Mouse (Mus musculus) mature B cell (primary cell): ENCODE results near the gene Adprm.
"Not testable (repeated sequence)": the region's sequence is repeated elsewhere in the genome, so short reads cannot be mapped to it uniquely, and the experiment has no call there.

Source experiments
- in situ Hi-C: fragments of 300-500 bp; cut with MboI; formaldehyde crosslinking; loops from 2 replicates; pipeline ENCODE4 v1.14.3; 2019

Adprm gene

GRCm38 (mm10) chr11:67023191-67023590, 29.2 kb downstream of the Adprm start:
- in situ Hi-C loops, result not testable (repeated sequence)

DNA sequence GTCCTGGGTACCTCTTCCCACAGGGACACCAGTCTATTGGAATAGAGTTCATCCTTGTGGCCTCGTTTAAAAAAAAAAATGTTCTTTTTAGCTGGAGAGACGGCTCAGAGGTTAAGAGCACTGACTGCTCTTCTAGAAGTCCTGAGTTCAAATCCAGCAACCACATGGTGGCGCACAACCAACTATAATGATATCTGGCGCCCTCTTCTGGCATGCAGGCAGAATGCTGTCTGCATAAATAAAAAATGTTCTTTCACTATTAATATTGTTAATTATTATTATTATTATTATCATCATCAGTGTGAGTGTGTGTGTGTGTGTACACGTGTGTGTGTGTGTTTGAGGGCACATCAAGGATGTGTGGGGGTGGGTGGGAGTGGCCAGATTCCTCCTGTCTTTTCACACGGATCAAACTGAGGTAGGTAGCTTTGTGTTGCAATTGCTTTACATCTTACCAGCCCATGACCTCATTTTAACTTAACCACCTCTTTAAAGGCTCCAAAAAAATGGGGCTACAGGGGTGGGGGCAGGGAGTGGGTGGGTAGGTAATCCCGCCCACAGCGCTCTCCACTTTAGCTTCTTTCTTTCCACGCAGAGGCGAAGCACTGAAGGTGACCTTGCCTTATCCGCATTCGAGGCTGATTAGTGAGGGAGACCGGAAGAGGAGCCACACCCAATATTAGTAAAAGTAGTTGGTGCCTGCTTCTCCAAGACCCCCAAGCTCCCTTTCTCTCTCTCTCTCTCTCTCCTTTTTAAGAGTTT, 29.9 kb downstream of the Adprm start:
- in situ Hi-C loops, result no loop called here

DNA sequence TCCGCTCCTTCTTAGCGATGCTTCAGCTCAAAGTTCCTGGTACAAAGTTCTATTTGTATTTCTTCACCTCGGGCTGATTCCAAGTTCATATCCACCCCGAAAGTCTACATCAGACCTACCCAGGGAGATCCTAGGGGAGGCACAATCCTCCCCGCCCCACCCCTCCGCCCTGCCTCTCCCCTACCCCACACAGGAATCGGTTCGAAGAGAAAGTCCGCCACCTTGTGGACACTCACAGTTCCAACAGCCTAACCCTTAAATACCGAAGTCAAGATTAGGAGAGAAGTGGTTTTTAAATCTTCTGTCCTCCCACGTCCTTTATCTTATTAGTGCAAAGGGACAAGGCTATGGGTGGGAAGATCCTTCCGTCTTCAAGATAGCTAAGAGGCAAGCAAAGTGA, 31.4 kb downstream of the Adprm start:
- in situ Hi-C loops, result no loop called here

DNA sequence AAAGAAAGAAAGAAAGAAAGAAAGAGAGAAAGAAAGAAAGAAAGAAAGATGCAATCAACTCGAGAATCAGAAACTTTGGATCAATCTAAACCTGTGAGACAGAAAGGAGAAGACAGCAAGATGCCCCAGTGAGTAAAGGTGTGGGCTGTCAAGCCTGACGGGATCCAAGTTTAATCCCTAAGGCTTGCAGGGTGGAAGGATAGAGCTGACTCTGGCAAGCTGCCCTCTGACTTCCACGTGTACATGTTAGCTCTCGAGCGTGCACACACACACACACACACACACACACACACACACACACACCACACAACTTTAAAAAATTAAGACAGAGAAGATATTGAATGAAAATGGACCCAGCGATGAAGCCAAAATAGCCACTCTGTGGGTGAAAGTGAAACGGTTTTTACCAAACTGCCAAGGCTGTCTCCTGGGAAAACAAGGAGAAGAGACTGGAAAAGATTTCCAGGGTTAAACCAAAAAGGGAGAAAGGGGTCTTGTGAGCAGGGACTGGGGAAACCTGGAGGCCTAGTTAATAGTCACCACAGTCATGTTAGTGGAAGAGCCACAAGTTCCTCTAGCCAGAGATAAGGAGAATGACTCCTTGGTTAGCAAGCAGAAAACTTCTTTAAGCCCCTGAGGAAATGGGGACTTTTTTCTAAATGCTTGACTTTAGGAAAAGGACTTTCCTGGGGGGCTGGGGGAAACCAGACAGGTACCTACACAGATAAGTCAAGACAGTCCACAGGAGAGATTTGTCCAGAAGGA, 32.5 kb downstream of the Adprm start:
- in situ Hi-C loops, result no loop called here

DNA sequence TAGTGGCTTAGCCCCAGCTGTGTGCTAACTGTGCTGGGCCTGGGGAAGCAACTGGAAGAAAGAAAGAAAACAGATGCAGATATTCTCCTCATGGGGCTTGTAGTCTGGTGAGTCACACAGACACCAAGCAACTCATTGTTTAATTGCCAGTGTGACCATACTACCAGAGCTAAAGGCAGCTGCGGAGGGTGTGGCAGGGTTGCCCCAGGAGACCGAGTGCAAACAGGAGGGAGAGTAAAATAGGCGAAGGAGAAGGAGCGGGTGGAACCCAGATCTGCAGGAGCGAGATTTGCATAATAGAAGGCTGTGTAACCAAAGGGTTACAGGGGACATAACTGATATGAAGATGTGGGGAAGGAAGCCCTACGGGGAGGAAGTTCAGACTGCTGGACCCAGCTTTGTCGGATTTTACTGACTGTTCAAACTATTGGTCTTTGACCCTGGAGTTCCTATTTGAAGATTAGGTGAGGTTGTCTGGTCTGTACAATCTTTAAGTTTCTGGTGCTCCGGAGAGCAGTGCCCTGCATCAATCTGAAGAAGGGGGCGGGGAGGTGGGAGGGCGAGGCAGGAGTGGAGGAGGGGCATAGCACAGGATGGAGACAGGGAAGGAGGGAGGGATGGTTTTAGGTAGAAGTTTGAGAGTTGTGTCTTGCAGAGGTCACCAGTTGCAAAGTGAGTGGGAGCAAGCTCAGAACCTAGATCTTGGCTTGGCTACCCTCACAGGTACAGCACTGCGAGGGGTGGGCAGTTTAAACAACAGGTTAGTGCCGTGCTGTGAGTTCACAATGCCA, 34.4 kb downstream of the Adprm start:
- in situ Hi-C loops, result no loop called here

DNA sequence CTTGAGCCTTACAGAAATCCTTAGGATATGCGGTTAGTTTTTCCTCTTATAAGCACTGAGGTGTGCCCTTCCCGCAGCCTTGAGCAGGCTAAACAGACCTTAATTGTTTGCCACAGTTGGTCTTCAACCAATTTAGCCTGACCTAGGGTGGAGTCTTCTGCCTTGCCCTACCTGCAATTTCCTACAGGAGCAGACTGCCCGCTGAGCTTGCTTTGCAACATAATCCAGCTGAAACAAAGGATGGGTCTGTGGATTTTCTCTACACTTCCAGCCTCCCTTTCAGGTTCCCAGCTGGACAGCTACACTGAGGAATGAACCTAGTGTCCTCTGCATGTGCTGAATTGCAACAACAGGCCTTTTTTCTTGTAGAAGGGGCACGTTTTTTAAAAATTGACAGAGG, 40.8 kb downstream of the Adprm start:
- in situ Hi-C loops, result no loop called here

DNA sequence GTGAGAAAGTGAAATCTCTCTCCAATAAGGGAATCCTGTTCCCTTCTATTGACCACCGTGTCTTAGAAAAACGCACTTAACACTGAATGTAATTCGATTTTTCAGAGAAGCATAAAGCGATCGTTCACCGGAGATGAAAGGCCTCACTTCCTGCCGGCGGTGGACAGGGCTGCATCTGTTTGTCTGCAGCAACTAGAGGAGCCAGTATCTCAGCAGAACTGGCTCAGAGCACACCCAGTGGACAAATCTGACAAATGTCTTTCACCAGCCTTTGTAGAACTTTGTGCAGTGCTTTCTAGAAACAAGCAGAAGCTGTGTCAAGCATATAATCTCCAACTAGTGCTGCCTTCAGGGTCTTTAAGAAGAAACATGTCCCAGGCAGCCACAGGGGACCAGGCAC, 42.0 kb downstream of the Adprm start:
- in situ Hi-C loops, result no loop called here

- in situ Hi-C loops, result no loop called here
Measured at GRCm38 (mm10) chr11:67008528-67008927, 43.9 kb downstream of the Adprm start.

- in situ Hi-C loops, result no loop called here
Measured at GRCm38 (mm10) chr11:67007961-67008360, 44.4 kb downstream of the Adprm start.

GRCm38 (mm10) chr11:67002911-67003310, 49.5 kb downstream of the Adprm start:
- in situ Hi-C loops, result no loop called here

DNA sequence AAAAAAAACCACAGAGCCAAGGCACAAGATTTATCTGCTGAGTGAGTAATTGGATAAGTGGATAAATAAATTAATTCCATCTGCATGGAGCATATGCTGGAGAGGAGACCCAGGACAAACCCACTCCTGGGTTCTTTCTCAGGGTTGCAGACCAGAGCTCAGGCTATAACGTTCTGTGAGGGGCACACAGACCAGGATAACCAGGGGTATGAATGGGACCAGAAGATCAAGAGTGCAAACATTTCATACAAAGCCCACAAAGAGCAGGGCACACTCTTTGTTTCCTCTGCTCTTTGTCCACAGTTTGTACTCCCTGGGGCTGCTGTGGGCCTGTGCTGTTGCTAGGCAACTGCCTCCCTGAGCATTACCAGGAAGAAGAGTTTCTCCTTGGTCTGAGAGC, 50.7 kb downstream of the Adprm start:
- in situ Hi-C loops, result no loop called here

DNA sequence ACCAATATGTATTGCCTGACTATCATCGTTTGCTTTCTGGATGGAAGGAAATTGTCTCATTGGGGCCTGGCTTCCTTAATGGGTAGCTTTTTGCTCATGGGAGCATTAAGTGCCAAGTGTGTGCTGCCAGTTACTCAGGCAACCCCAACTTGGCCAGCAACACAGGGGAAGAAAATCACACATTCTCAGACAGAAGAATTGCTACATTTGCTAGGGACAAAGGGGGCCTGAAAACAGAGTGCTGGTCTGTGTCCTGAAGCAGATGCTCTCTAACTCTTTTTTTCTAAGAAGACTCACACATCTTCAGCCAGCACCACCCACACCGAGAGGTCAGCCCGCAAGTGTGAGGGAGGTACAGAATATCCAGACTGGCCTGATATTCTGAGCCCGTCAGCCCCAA, 51.7 kb downstream of the Adprm start:
- in situ Hi-C loops, result no loop called here

GRCm38 (mm10) chr11:66998467-66999403, 53.7 kb downstream of the Adprm start:
- in situ Hi-C loops, result no loop called here

DNA sequence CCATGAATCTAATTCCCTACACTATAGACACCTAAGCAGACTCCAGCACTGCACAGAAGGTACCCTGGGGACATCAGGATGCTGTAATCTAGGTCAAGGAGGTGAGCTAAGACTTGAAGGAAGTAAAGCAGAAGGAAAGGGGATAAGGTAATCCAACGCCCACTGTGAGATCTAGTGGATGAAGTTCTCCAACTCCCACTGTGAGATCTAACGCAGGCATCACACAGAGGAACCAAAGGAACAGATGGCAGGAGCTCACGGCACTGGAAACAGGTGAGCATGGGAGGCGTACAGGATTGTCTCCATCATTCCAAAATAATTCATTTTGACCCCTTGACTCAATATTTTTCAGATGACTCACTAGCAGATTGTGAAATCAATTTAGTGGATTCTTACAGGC, 55.9 kb downstream of the Adprm start:
- in situ Hi-C loops, result no loop called here

- in situ Hi-C loops, result no loop called here
Measured at GRCm38 (mm10) chr11:66993674-66994073, 58.7 kb downstream of the Adprm start.

DNA sequence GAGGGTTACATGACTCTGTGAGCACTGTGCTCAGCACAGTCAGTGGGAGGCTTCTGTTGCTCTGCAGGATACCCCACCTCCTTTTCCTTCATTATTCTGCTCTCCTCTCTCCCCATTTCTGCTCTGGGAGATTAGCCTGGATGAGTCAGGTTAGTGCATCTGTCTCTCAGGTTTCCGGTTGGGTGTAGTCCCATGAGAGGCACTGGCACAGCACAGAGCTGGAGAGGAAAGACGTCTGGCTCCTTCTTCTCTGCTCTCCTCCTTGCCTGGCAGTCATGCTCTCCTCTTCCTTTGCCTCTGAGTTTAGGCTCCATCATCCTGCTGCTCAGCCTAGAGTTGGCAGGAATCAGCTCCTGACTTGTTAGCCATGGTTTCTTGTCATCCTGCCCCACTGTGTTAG, 60.2 kb downstream of the Adprm start:
- in situ Hi-C loops, result no loop called here
